Mouse (Mus musculus): ENCODE measurements around the gene Reps1.

Reps1 gene

GRCm38 (mm10) chr10:18055696-18056390, at the start of gene Reps1:
TSS of gene Reps1 (plus strand) at chr10:18055861.
- DNase-seq (ENCODE audit: low read depth, low spot score): peak; percentile 19

- DNase-seq (ENCODE audit: low read depth, low spot score): no peak
Observed at GRCm38 (mm10) chr10:18006756-18007155, 48.9 kb upstream of the Reps1 start.

- no peak for DNase-seq (ENCODE audit: low read depth, low spot score)
Observed at GRCm38 (mm10) chr10:18007243-18007642, 48.4 kb upstream of the Reps1 start.

GRCm38 (mm10) chr10:18008118-18008517, 47.5 kb upstream of the Reps1 start:
- no peak for DNase-seq (ENCODE audit: low read depth, low spot score)

- DNase-seq (ENCODE audit: low read depth, low spot score): no peak
Observed at GRCm38 (mm10) chr10:18009744-18010143, 45.9 kb upstream of the Reps1 start.

GRCm38 (mm10) chr10:18011761-18012160, 43.9 kb upstream of the Reps1 start:
- no peak for DNase-seq (ENCODE audit: low read depth, low spot score)

- no peak for DNase-seq (ENCODE audit: low read depth, low spot score)
Observed at GRCm38 (mm10) chr10:18020443-18020842, 35.2 kb upstream of the Reps1 start.

GRCm38 (mm10) chr10:18020846-18021245, 34.8 kb upstream of the Reps1 start:
- no peak for DNase-seq (ENCODE audit: low read depth, low spot score)

GRCm38 (mm10) chr10:18021576-18022311, 33.9 kb upstream of the Reps1 start:
- no peak for DNase-seq (ENCODE audit: low read depth, low spot score)

GRCm38 (mm10) chr10:18022312-18022711, 33.3 kb upstream of the Reps1 start:
- DNase-seq (ENCODE audit: low read depth, low spot score): peak; percentile 16

- peak; percentile 27 for DNase-seq (ENCODE audit: low read depth, low spot score)
Observed at GRCm38 (mm10) chr10:18022741-18023347, 32.8 kb upstream of the Reps1 start, which contains the start of gene Abracl. TSS of gene Abracl (minus strand) at chr10:18023288.

- DNase-seq (ENCODE audit: low read depth, low spot score): no peak
Observed at GRCm38 (mm10) chr10:18034408-18034807, 21.3 kb upstream of the Reps1 start.

- no peak for DNase-seq (ENCODE audit: low read depth, low spot score)
Observed at GRCm38 (mm10) chr10:18036849-18037248, 18.8 kb upstream of the Reps1 start.

- DNase-seq (ENCODE audit: low read depth, low spot score): no peak
Observed at GRCm38 (mm10) chr10:18046380-18046779, 9.3 kb upstream of the Reps1 start.

GRCm38 (mm10) chr10:18047380-18048146, 8.1 kb upstream of the Reps1 start:
- DNase-seq (ENCODE audit: low read depth, low spot score): no peak

- DNase-seq (ENCODE audit: low read depth, low spot score): peak; percentile 80
Observed at GRCm38 (mm10) chr10:18055009-18055695, 509 bp upstream of the Reps1 start.

GRCm38 (mm10) chr10:18056391-18056745, 707 bp downstream of the Reps1 start:
- no peak for DNase-seq (ENCODE audit: low read depth, low spot score)

- DNase-seq (ENCODE audit: low read depth, low spot score): no peak
Observed at GRCm38 (mm10) chr10:18058681-18059338, 3.1 kb downstream of the Reps1 start.

GRCm38 (mm10) chr10:18059807-18060206, 4.1 kb downstream of the Reps1 start:
- no peak for DNase-seq (ENCODE audit: low read depth, low spot score)

- no peak for DNase-seq (ENCODE audit: low read depth, low spot score)
Observed at GRCm38 (mm10) chr10:18060778-18061177, 5.1 kb downstream of the Reps1 start.

- DNase-seq (ENCODE audit: low read depth, low spot score): no peak
Observed at GRCm38 (mm10) chr10:18061533-18061932, 5.9 kb downstream of the Reps1 start.
